Mouse (Mus musculus) heart, adult 2 months (tissue): ENCODE data around the gene Stx8.

Source experiments
- CTCF ChIP-seq: fragments of 200-600 bp; IDR thresholded peaks from 2 replicates; pipeline ENCODE4 v1.8.1; 2022; ENCODE audit warnings: antibody characterized with exemption, mild to moderate bottlenecking, moderate library complexity
- POLR2A ChIP-seq: fragments of 200-500 bp; IDR thresholded peaks from 2 replicates; pipeline ENCODE4 v1.6.1; 2011; ENCODE audit warnings: mild to moderate bottlenecking, low read depth, low read length, control low read depth; ENCODE audit not compliant: insufficient read depth

GRCm38 (mm10) chr11:68072597-68073210 lies 106.7 kb downstream of the Stx8 start:
- TF ChIP-seq POLR2A, result no peak
- no peak for TF ChIP-seq CTCF
